Mouse (Mus musculus) lung, embryonic 16.5 days (tissue): Measurements from ENCODE around the gene Med9. TPM values are rescaled to one million over a fixed set of nuclear protein-coding genes. Genes with fewer than 3 reads are reported as not detected.

Experiments used
- ATAC-seq: fragments of 200-750 bp; cut with Nextera tagmentation; 2 replicates; pipeline ENCODE4 v1.8.0; 2017; ENCODE audit warnings: low read depth, mild to moderate bottlenecking, moderate library complexity
- H3K27ac ChIP-seq: fragments of 300-500 bp; sonication (generic); 2 replicates; pipeline ENCODE4 v1.5.1; 2014; ENCODE audit warnings: mild to moderate bottlenecking, control low read depth, low read length
- H3K27me3 ChIP-seq: fragments of 300-500 bp; sonication (generic); 2 replicates; pipeline ENCODE4 v1.6.1; 2014; ENCODE audit warnings: low read depth, low read length, mixed read lengths; ENCODE audit not compliant: control insufficient read depth, insufficient read depth
- H3K36me3 ChIP-seq: fragments of 300-500 bp; sonication (generic); 2 replicates; pipeline ENCODE4 v1.6.1; 2014; ENCODE audit warnings: low read length; ENCODE audit not compliant: control insufficient read depth, insufficient read depth
- H3K4me1 ChIP-seq: fragments of 300-500 bp; sonication (generic); replicated peaks from 2 replicates; pipeline ENCODE4 v1.6.1; 2014; ENCODE audit warnings: low read length, mixed read lengths; ENCODE audit not compliant: control insufficient read depth, insufficient read depth
- H3K4me2 ChIP-seq: fragments of 300-500 bp; sonication (generic); 2 replicates; pipeline ENCODE4 v1.6.1; 2014; ENCODE audit warnings: low read depth, low read length, control low read depth
- H3K4me3 ChIP-seq: fragments of 300-500 bp; sonication (generic); 2 replicates; pipeline ENCODE4 v1.5.1; 2014; ENCODE audit warnings: mild to moderate bottlenecking, low read length, control low read depth
- H3K9ac ChIP-seq: fragments of 300-500 bp; sonication (generic); 2 replicates; pipeline ENCODE4 v1.6.1; 2014; ENCODE audit warnings: low read length, control low read depth
- H3K9me3 ChIP-seq: fragments of 300-500 bp; sonication (generic); 2 replicates; pipeline ENCODE4 v1.6.1; 2016; ENCODE audit warnings: low read length; ENCODE audit not compliant: control insufficient read depth
- WGBS: fragments of 180-500 bp; shearing (Covaris S2); extraction: QIAGEN DNeasy Blood & Tissue Kit; methylation state at CpG from one replicate; pipeline ENCODE4 v1.1.7; 2014; 5-methylcytosine and 5-hydroxymethylcytosine counted together
- polyA plus RNA-seq: library from polyadenylated mRNA; unstranded; fragments of >200 nt; fragmentation: Nextera tagmentation; extraction: Ambion mirVana; gene quantifications from 2 replicates; pipeline ENCODE4 v1.2.1, GENCODE M21; 2015

The Med9 gene
- polyA plus RNA-seq, 1 experiment from 2014 or later, result 49.6 TPM

DNA sequence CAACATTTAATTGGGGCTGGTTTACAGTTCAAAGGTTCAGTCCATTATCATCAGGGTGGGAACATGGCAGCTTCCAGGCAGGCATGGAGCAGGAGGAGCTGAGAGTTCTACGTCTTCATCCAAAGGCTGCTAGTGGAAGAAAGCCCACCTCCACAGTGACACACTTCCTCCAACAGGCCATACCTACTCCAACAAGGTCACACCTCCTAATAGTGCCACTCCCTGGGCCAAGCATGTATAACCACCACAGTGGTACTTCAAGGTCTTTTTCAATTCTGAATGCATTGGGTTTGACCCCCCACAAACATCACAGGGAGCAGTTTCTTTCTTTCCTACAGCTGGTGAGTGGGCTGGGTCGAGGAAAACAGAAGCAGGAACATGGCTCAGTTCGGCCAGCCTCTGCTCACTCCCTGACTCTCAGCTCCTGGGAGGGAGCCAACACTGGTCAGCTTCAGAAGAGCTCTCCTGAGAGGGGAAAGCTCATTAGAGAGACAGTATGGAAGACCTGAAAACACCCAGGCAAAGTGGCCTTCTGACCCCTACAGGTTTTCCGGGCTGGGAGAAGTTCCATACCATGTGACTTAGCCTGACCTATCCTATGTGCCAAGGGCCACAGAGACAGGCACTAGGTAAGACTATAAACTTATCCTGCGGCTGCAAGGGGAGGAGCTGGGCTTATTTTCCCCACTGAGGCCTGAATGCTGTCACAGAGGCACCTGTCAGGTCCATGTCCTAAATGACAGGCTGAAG is 53.4 kb downstream of the Med9 start:
- Histone ChIP-seq H3K9ac (no peak overlapping the region), H3K27ac (no peak overlapping the region), H3K4me1 (no peaks in the 10 kb centered on the region), H3K4me2 (no peak overlapping the region), H3K4me3 (no peak overlapping the region), H3K36me3 (no peaks in the 10 kb centered on the region), H3K9me3 (no peaks in the 10 kb centered on the region), H3K27me3 (no peaks in the 10 kb centered on the region)
- 76% methylated on average over 5 of the region's 5 CpGs for WGBS
- ATAC-seq, result no peak

DNA sequence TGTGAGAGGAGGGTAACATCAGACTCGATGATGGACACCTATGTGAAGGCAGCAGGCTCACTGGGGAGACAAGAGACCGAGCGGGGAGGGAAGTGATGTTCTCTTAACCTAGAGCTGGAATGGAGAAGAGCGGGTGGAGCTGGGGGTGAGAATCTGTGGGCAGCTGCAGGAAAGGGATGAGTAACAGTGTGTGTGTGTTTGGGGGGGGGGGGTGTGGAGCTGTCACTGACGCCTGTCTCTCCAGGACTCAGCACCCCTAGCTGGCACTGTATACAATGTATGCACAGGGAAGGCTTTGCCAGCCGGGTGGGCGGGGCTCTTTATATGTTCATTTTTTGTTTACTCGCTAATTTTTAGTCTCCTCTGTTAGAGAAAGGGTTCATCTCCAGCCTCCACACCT is 55.8 kb downstream of the Med9 start:
- no peaks in the 10 kb centered on the region for H3K36me3 ChIP-seq
- no peaks in the 10 kb centered on the region for H3K9me3 ChIP-seq
- no peak for ATAC-seq
- H3K4me2 ChIP-seq, result no peak overlapping the region
- H3K27me3 ChIP-seq, result no peaks in the 10 kb centered on the region
- no peak overlapping the region for H3K4me3 ChIP-seq
- H3K4me1 ChIP-seq, result no peaks in the 10 kb centered on the region
- H3K27ac ChIP-seq, result no peak overlapping the region
- WGBS, result 79% methylated on average over 7 of the region's 8 CpGs
- H3K9ac ChIP-seq, result no peak overlapping the region

DNA sequence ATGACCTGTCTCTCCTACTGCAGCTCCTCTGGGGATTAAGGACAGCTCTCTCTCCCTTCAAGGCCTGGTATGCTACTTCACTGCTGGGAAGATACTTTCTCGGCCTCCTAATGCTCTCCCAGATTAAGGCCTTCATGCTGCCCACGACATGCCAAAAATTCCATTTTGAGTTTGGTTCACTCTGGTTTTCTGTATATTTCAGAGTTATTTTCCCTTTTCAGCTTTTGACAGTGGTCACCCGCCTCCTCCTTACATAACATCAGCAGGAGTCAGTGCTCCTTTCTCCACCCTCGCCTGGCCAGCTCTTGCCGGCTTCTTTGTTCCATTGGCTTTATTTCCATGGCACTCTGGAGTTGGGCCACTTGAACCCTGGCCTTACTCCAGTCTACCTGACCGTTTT is 56.7 kb downstream of the Med9 start:
- Histone ChIP-seq H3K9ac (no peak overlapping the region), H3K4me3 (no peak overlapping the region), H3K27me3 (no peaks in the 10 kb centered on the region), H3K27ac (no peak overlapping the region), H3K4me2 (no peak overlapping the region), H3K4me1 (no peaks in the 10 kb centered on the region), H3K36me3 (no peaks in the 10 kb centered on the region), H3K9me3 (no peaks in the 10 kb centered on the region)
- no peak for ATAC-seq
- WGBS, result 68% methylated on average over 6 of the region's 6 CpGs

DNA sequence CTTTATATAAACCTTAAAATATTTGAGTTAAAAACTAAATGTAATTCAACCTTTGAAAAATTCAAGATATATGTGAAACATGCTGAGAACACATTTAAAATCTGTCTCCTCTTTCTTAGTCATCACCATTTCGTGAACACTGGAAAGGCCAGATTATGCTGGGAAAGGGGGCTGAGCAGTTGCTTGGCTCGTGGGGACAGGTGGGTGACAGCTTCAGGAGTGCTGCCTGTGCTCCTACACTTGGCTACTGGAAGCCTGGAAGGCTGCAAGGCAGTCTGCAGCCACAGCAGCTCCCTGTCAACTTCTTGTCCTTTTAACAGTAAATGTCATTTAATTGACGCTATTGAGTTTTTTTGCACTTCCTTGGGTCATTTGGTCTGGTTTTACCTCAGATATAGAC is 57.9 kb downstream of the Med9 start:
- no peaks in the 10 kb centered on the region for H3K27me3 ChIP-seq
- no peak for ATAC-seq
- H3K4me3 ChIP-seq, result no peak overlapping the region
- H3K27ac ChIP-seq, result no peak overlapping the region
- no peaks in the 10 kb centered on the region for H3K9me3 ChIP-seq
- H3K4me2 ChIP-seq, result no peak overlapping the region
- 71% methylated on average over 3 of the region's 3 CpGs for WGBS
- no peak overlapping the region for H3K9ac ChIP-seq
- no peaks in the 10 kb centered on the region for H3K36me3 ChIP-seq
- no peaks in the 10 kb centered on the region for H3K4me1 ChIP-seq

DNA sequence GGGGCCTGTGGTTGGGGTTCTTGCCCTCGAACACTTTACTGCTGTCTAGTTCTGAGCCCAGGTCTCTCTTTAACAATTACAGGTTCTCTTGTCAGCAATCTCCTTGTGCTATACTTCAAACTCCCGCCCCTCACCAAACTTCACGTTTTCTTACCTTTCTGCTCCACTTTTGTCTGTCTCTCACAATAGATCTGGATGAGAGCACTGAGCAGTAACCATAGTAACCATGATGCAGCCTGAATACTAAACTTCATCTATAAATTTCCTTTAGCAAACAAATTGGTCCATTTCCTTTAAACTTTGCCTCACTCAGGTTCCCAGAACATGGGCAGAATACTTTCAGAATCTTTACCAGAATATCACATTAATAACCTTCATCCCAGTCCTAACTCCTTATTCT is 61.4 kb downstream of the Med9 start:
- H3K4me1 ChIP-seq, result no peaks in the 10 kb centered on the region
- ATAC-seq, result no peak

DNA sequence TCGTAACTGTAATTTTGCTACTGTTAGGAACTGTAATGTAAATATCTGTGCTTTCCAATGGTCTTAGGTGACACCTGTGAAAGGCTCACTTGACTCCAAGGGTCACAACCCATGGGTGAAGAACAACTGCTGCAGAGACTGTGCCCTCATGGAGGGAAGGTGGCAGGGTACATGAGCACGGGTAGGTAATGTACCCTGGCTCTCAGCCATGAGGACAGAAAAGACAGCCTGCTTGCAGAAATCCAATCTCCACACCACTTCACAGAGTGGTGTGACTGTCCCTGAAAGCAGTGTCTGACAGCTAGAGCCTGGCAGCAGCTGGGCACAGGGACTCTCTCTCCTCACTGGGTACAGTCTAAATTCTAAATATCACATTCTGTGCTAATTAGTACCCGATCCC is 63.5 kb downstream of the Med9 start:
- no peak overlapping the region for H3K9ac ChIP-seq
- ATAC-seq, result no peak
- no peaks in the 10 kb centered on the region for H3K27me3 ChIP-seq
- no peaks in the 10 kb centered on the region for H3K9me3 ChIP-seq
- no peaks in the 10 kb centered on the region for H3K4me1 ChIP-seq
- no peak overlapping the region for H3K4me3 ChIP-seq
- H3K36me3 ChIP-seq, result no peaks in the 10 kb centered on the region
- no peak overlapping the region for H3K4me2 ChIP-seq
- WGBS, result 69% methylated on average over 3 of the region's 3 CpGs
- H3K27ac ChIP-seq, result no peak overlapping the region

More for the DNA sequence above, 61.4 kb downstream of the Med9 start:
- Histone ChIP-seq H3K9me3 (no peaks in the 10 kb centered on the region), H3K4me2 (no peak overlapping the region), H3K27ac (no peak overlapping the region), H3K9ac (no peak overlapping the region), H3K36me3 (no peaks in the 10 kb centered on the region), H3K4me3 (no peak overlapping the region), H3K27me3 (no peaks in the 10 kb centered on the region)
- 74% methylated on average over 3 of the region's 3 CpGs for WGBS

Other genes with a start within 250 kb of the Med9 start
- 7.9 and 10.3 TPM in 2 replicates for gene Pld6, start 160.6 kb upstream of the Med9 start, polyA plus RNA-seq
- gene Flcn, start 138.2 kb upstream of the Med9 start, polyA plus RNA-seq, result 28.1 and 32.1 TPM in 2 replicates
- gene Nt5m, start 108.8 kb upstream of the Med9 start, polyA plus RNA-seq, result 32.8 and 36.0 TPM in 2 replicates
- 189 and 199 TPM in 2 replicates for gene Cops3, start 108.4 kb upstream of the Med9 start, polyA plus RNA-seq
- gene Rasd1, start 16.7 kb downstream of the Med9 start, polyA plus RNA-seq, result 2.9 and 3.2 TPM in 2 replicates
- gene Pemt, start 98.3 kb downstream of the Med9 start, polyA plus RNA-seq, result 6.5 and 8.0 TPM in 2 replicates
- gene Rai1, start 156.8 kb downstream of the Med9 start, polyA plus RNA-seq, result 22.9 and 23.9 TPM in 2 replicates